Mouse (Mus musculus) hindbrain, embryonic 11.5 days (tissue): ENCODE data around the gene Sdcbp2. TPM values are rescaled to one million over a fixed set of nuclear protein-coding genes. Genes with fewer than 3 reads are reported as not detected.

ENCODE experiments used
- ATAC-seq: fragments of 200-750 bp; cut with Nextera tagmentation; 2 replicates; pipeline ENCODE4 v1.8.0; 2017; ENCODE audit warnings: mild to moderate bottlenecking, moderate TSS enrichment, moderate library complexity; ENCODE audit not compliant: low FRiP score
- DNase-seq: peaks from one replicate; pipeline ENCODE4 v3.0.0-alpha.2; 2015; ENCODE audit warnings: low spot score
- H3K27ac ChIP-seq: fragments of 300-500 bp; sonication (generic); 2 replicates; pipeline ENCODE4 v1.5.1; 2014; ENCODE audit warnings: mild to moderate bottlenecking, low read depth, low read length
- H3K27me3 ChIP-seq: fragments of 300-500 bp; sonication (generic); 2 replicates; pipeline ENCODE4 v1.6.1; 2014; ENCODE audit warnings: mild to moderate bottlenecking, low read length, moderate library complexity, mixed read lengths; ENCODE audit not compliant: control insufficient read depth, insufficient read depth
- H3K36me3 ChIP-seq: fragments of 300-500 bp; sonication (generic); 2 replicates; pipeline ENCODE4 v1.6.1; 2014; ENCODE audit warnings: mild to moderate bottlenecking, low read length, moderate library complexity, mixed read lengths; ENCODE audit not compliant: control insufficient read depth, insufficient read depth
- H3K4me1 ChIP-seq: fragments of 300-500 bp; sonication (generic); replicated peaks from 2 replicates; pipeline ENCODE4 v1.6.1; 2014; ENCODE audit warnings: low read length, mixed read lengths; ENCODE audit not compliant: control insufficient read depth, insufficient read depth
- H3K4me2 ChIP-seq: fragments of 300-500 bp; sonication (generic); replicated peaks from 2 replicates; pipeline ENCODE4 v1.6.1; 2014; ENCODE audit warnings: mild to moderate bottlenecking, low read depth, low read length
- H3K4me3 ChIP-seq: fragments of 300-500 bp; sonication (generic); 2 replicates; pipeline ENCODE4 v1.5.1; 2014; ENCODE audit warnings: low read depth, low read length
- H3K9ac ChIP-seq: fragments of 300-500 bp; sonication (generic); 2 replicates; pipeline ENCODE4 v1.6.1; 2014; ENCODE audit warnings: low read depth, low read length
- H3K9me3 ChIP-seq: fragments of 300-500 bp; sonication (generic); 2 replicates; pipeline ENCODE4 v1.6.1; 2016; ENCODE audit warnings: low read length; ENCODE audit not compliant: control insufficient read depth
- WGBS: fragments of 180-500 bp; shearing (Covaris S2); extraction: QIAGEN DNeasy Blood & Tissue Kit; methylation state at CpG from one replicate; pipeline ENCODE4 v1.1.7; 2014; 5-methylcytosine and 5-hydroxymethylcytosine counted together
- polyA plus RNA-seq: library from polyadenylated mRNA; unstranded; fragments of >200 nt; fragmentation: Nextera tagmentation; extraction: Ambion mirVana; gene quantifications from 2 replicates; pipeline ENCODE4 v1.2.1, GENCODE M21; 2014

Gene Sdcbp2
- polyA plus RNA-seq, 1 experiment from 2014 or later, result 0.94 TPM

GRCm38 (mm10) chr2:151536618-151536974 lies 35.8 kb upstream of the Sdcbp2 start:
- 81% methylated on average over 5 of the region's 5 CpGs for WGBS
- no peaks in the 10 kb centered on the region for H3K9me3 ChIP-seq

GRCm38 (mm10) chr2:151538646-151539045 lies 33.8 kb upstream of the Sdcbp2 start:
- Histone ChIP-seq H3K27ac (no peak overlapping the region), H3K4me3 (no peak overlapping the region), H3K9ac (no peak overlapping the region), H3K27me3 (no peaks in the 10 kb centered on the region), H3K4me1 (peaks cover under 1% of the 10 kb centered on the region), H3K36me3 (no peaks in the 10 kb centered on the region), H3K4me2 (no peak overlapping the region), H3K9me3 (no peaks in the 10 kb centered on the region)
- ATAC-seq (no peak), DNase-seq (no peak)
- WGBS, result 67% methylated on average over 4 of the region's 4 CpGs

More at GRCm38 (mm10) chr2:151536618-151536974, 35.8 kb upstream of the Sdcbp2 start:
- H3K4me2 ChIP-seq, result no peak overlapping the region
- H3K27me3 ChIP-seq, result no peaks in the 10 kb centered on the region
- H3K4me3 ChIP-seq, result no peak overlapping the region
- H3K36me3 ChIP-seq, result no peaks in the 10 kb centered on the region
- no peaks in the 10 kb centered on the region for H3K4me1 ChIP-seq
- H3K27ac ChIP-seq, result no peak overlapping the region
- ATAC-seq (no peak), DNase-seq (no peak)
- no peak overlapping the region for H3K9ac ChIP-seq

GRCm38 (mm10) chr2:151542323-151543062 lies 29.9 kb upstream of the Sdcbp2 start, which contains the start of gene Fkbp1a:
TSS of gene Fkbp1a (plus strand) at chr2:151542483.
- Histone ChIP-seq H3K9ac (peak within 1 kb of the TSS; percentile 93), H3K4me2 (peak within 1 kb of the TSS; percentile 70), H3K4me3 (peak within 1 kb of the TSS; percentile 92), H3K27ac (peak within 1 kb of the TSS; percentile 71), H3K9me3 (no peaks in the 10 kb centered on the region), H3K4me1 (peaks cover 3% of the 10 kb centered on the region), H3K36me3 (no peaks in the 10 kb centered on the region), H3K27me3 (no peaks in the 10 kb centered on the region)
- under 1% methylated on average over 82 of the region's 93 CpGs for WGBS
- ATAC-seq, result peak; percentile 97
- DNase-seq, result peak; percentile 97

- Histone ChIP-seq H3K27me3 (no peaks in the 10 kb centered on the region), H3K4me2 (peak overlapping the region; percentile 70), H3K9me3 (no peaks in the 10 kb centered on the region), H3K36me3 (no peaks in the 10 kb centered on the region), H3K4me3 (peak overlapping the region; percentile 92), H3K4me1 (peaks cover 3% of the 10 kb centered on the region), H3K27ac (peak overlapping the region; percentile 71), H3K9ac (peak overlapping the region; percentile 93)
- ATAC-seq (peak; percentile 36), DNase-seq (peak; percentile 68)
- 2% methylated on average over 21 of the region's 21 CpGs for WGBS
Observed at GRCm38 (mm10) chr2:151543063-151543895, 29.1 kb upstream of the Sdcbp2 start.

GRCm38 (mm10) chr2:151544673-151545072 lies 27.7 kb upstream of the Sdcbp2 start:
- DNase-seq (no peak), ATAC-seq (no peak)
- H3K27me3 ChIP-seq, result no peaks in the 10 kb centered on the region
- H3K4me1 ChIP-seq, result peaks cover 3% of the 10 kb centered on the region
- no peak overlapping the region for H3K4me3 ChIP-seq
- H3K27ac ChIP-seq, result no peak overlapping the region
- H3K36me3 ChIP-seq, result no peaks in the 10 kb centered on the region
- H3K4me2 ChIP-seq, result 0 out of 2 replicates have a peak overlapping the region, but pooled peaks have one; percentile 70
- no peak overlapping the region for H3K9ac ChIP-seq
- WGBS, result 72% methylated on average over 6 of the region's 6 CpGs
- no peaks in the 10 kb centered on the region for H3K9me3 ChIP-seq

- Histone ChIP-seq H3K4me3 (no peak overlapping the region), H3K4me1 (peaks cover 3% of the 10 kb centered on the region), H3K27ac (no peak overlapping the region), H3K9me3 (no peaks in the 10 kb centered on the region), H3K9ac (no peak overlapping the region), H3K36me3 (no peaks in the 10 kb centered on the region; the same call in 1 of the 2 replicates), H3K4me2 (no peak overlapping the region), H3K27me3 (no peaks in the 10 kb centered on the region)
- 91% methylated on average over 4 of the region's 4 CpGs for WGBS
- DNase-seq (no peak), ATAC-seq (no peak)
Observed at GRCm38 (mm10) chr2:151546571-151546970, 25.9 kb upstream of the Sdcbp2 start.

GRCm38 (mm10) chr2:151549615-151550121 lies 22.8 kb upstream of the Sdcbp2 start:
- no peak overlapping the region for H3K4me3 ChIP-seq
- no peak for ATAC-seq
- H3K27ac ChIP-seq, result no peak overlapping the region
- no peak overlapping the region for H3K4me2 ChIP-seq
- 90% methylated on average over 3 of the region's 3 CpGs for WGBS
- H3K4me1 ChIP-seq, result no peaks in the 10 kb centered on the region
- no peaks in the 10 kb centered on the region; the same call in 1 of the 2 replicates for H3K36me3 ChIP-seq
- H3K9me3 ChIP-seq, result no peaks in the 10 kb centered on the region
- no peaks in the 10 kb centered on the region for H3K27me3 ChIP-seq
- no peak overlapping the region for H3K9ac ChIP-seq
- DNase-seq, result no peak

- Histone ChIP-seq H3K36me3 (peaks cover 7% of the 10 kb centered on the region; the same call in 1 of the 2 replicates), H3K27ac (no peak overlapping the region), H3K9me3 (no peaks in the 10 kb centered on the region), H3K27me3 (no peaks in the 10 kb centered on the region), H3K4me2 (no peak overlapping the region), H3K4me3 (no peak overlapping the region), H3K9ac (no peak overlapping the region), H3K4me1 (no peaks in the 10 kb centered on the region)
- DNase-seq, result no peak
- no peak for ATAC-seq
- WGBS, result 92% methylated on average over 7 of the region's 7 CpGs
Observed at GRCm38 (mm10) chr2:151562930-151563921, 9.2 kb upstream of the Sdcbp2 start.
